8 mouse cellular contexts compared by ENCODE assay signal in the genomic region with DNA sequence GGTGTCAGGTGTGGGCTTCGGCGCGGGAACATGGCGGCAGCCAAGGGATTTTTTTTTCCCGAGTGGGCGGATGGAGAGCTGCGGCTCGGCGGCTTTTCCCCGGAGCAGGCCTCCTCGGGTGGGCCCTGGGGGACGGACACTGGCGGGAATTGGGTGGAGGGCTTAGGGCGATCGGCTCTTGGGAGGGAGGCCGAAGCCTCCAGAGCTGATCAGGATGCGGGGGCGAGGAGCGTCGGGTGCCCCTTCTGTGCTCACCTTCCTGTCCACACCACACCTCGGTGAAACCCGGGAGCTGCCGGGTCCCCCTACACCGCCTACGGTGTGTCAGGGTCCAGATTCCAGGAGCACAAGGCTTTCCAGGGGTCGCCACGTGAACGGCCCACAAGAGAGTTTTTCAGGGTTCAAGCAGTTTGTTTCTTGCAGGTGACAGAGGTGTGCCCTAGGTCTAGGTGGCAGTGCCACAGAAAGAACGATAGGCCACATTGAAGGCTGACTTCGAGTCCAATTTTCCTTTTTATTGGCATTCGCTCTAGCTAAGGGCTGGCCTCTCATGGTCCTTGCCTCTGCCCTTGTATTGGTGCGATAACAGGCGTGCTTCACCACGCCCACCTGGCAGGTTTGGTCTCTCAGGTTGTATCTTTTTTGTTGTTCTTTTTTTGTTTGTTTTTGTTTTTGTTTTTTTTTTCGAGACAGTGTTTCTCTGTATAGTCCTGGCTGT. TPM values are rescaled to one million over a fixed set of nuclear protein-coding genes. Genes with fewer than 3 reads are reported as not detected.
A peak's percentile ranks its signal among the peaks of the same experiment; 100 is the strongest.
DNase-seq lines count a peak whose midpoint lies in the region; ATAC-seq and TF ChIP-seq lines count a peak whose summit lies in the region.

No protein-coding gene starts in this region.

- no peak for TF ChIP-seq EP300 in heart, adult 2 months (IDR thresholded peaks at IDR 0.05; ENCODE audit: insufficient read depth, low read depth, low read length)

- no peaks in the 10 kb centered on the region for H3K79me2 ChIP-seq in heart, adult 2 months (replicated peaks; ENCODE audit: control insufficient read depth, insufficient read depth, low read length)

- peak overlapping the region; percentile 81 for H3K9ac ChIP-seq in heart, adult 2 months (ENCODE audit: low read depth, low read length)
- H3K9ac ChIP-seq in forebrain, embryonic 11.5 days (ENCODE audit: low read length), result peak overlapping the region; percentile 85
- peak overlapping the region; percentile 90 for H3K9ac ChIP-seq in intestine, embryonic 14.5 days (ENCODE audit: low read length)
- H3K9ac ChIP-seq in liver, embryonic 16.5 days (ENCODE audit: low read depth, low read length), result peak overlapping the region; percentile 71

- TF ChIP-seq CTCF in heart, adult 2 months (IDR thresholded peaks at IDR 0.05), result no peak
- TF ChIP-seq CTCF in G1E (IDR thresholded peaks at IDR 0.05; ENCODE audit: low read depth, low read length), result no peak

- no peaks in the 10 kb centered on the region for H3K27me3 ChIP-seq in heart, adult 2 months (ENCODE audit: control insufficient read depth, insufficient read depth, low read length)
- no peaks in the 10 kb centered on the region; the same call in 1 of the 2 replicates for H3K27me3 ChIP-seq in G1E (ENCODE audit: insufficient read depth, low read length)
- no peaks in the 10 kb centered on the region for H3K27me3 ChIP-seq in forebrain, embryonic 11.5 days (ENCODE audit: control insufficient read depth, insufficient read depth, low read length)
- H3K27me3 ChIP-seq in intestine, embryonic 14.5 days (replicated peaks; ENCODE audit: control insufficient read depth, insufficient read depth, low read length), result no peaks in the 10 kb centered on the region
- H3K27me3 ChIP-seq in liver, embryonic 16.5 days (ENCODE audit: control insufficient read depth, insufficient read depth, low read depth, low read length), result 0 out of 2 replicates have a peak, but pooled peaks cover 3% of the 10 kb centered on the region

- no peak for TF ChIP-seq POLR2A in heart, adult 2 months (IDR thresholded peaks at IDR 0.05; ENCODE audit: insufficient read depth, low read depth, low read length)

- DNase-seq in heart, adult 2 months, result peak in 1 of 2 experiments; percentile 12
- no peak for DNase-seq in heart, postnatal 25 days (ENCODE audit: low spot score)
- peak; percentile 10 for DNase-seq in G1E (ENCODE audit: low spot score)
- DNase-seq in forebrain, embryonic 11.5 days (ENCODE audit: low spot score), result no peak
- peak; percentile 74 for DNase-seq in intestine, embryonic 14.5 days (ENCODE audit: low spot score)
- DNase-seq in testis, postnatal 10 days (ENCODE audit: low spot score), result peak; percentile 54
- DNase-seq in retina, postnatal 1 day, result no peak

- H3K36me3 ChIP-seq in heart, adult 2 months (ENCODE audit: control insufficient read depth, insufficient read depth, low read length), result no peaks in the 10 kb centered on the region
- peaks cover 19% of the 10 kb centered on the region for H3K36me3 ChIP-seq in G1E (replicated peaks)
- no peaks in the 10 kb centered on the region for H3K36me3 ChIP-seq in forebrain, embryonic 11.5 days (ENCODE audit: control insufficient read depth, insufficient read depth, low read length)
- no peaks in the 10 kb centered on the region for H3K36me3 ChIP-seq in intestine, embryonic 14.5 days (ENCODE audit: control insufficient read depth, insufficient read depth, low read length)
- H3K36me3 ChIP-seq in liver, embryonic 16.5 days (ENCODE audit: control insufficient read depth, insufficient read depth), result no peaks in the 10 kb centered on the region

- peak overlapping the region; percentile 75 for H3K4me3 ChIP-seq in heart, adult 2 months
- H3K4me3 ChIP-seq in G1E (ENCODE audit: low read depth, low read length), result peak overlapping the region; percentile 93
- peak overlapping the region; percentile 84 for H3K4me3 ChIP-seq in forebrain, embryonic 11.5 days (ENCODE audit: low read depth, low read length)
- peak overlapping the region; percentile 93 for H3K4me3 ChIP-seq in intestine, embryonic 14.5 days (ENCODE audit: low read depth, low read length)
- peak overlapping the region; percentile 82 for H3K4me3 ChIP-seq in liver, embryonic 16.5 days (ENCODE audit: low read depth, low read length)

- no peaks in the 10 kb centered on the region for H3K9me3 ChIP-seq in G1E (replicated peaks)
- no peaks in the 10 kb centered on the region for H3K9me3 ChIP-seq in forebrain, embryonic 11.5 days (ENCODE audit: control insufficient read depth, low read length)
- H3K9me3 ChIP-seq in intestine, embryonic 14.5 days (ENCODE audit: control insufficient read depth, low read length), result no peaks in the 10 kb centered on the region
- H3K9me3 ChIP-seq in liver, embryonic 16.5 days (replicated peaks; ENCODE audit: control insufficient read depth, low read length), result no peaks in the 10 kb centered on the region

- ATAC-seq in G1E (ENCODE audit: extremely low read depth, insufficient number of reproducible peaks, low FRiP score, poor library complexity, severe bottlenecking), result no peak
- peak; percentile 70; the same call in 1 of the 2 replicates for ATAC-seq in forebrain, embryonic 11.5 days (replicated peaks; ENCODE audit: low FRiP score)
- ATAC-seq in intestine, embryonic 14.5 days (replicated peaks; ENCODE audit: low FRiP score, low TSS enrichment, low read depth), result peak; percentile 56
- ATAC-seq in liver, embryonic 16.5 days (ENCODE audit: low read depth), result peak; percentile 10

- H3K27ac ChIP-seq in heart, adult 2 months, result peak overlapping the region; percentile 92
- no peak overlapping the region for H3K27ac ChIP-seq in forebrain, embryonic 11.5 days (ENCODE audit: low read depth, low read length)
- H3K27ac ChIP-seq in intestine, embryonic 14.5 days (ENCODE audit: low read depth), result peak overlapping the region; percentile 86
- H3K27ac ChIP-seq in liver, embryonic 16.5 days (ENCODE audit: low read length), result no peak overlapping the region

- intact Hi-C loops in heart, adult 2 months (cut with DNase I), result loop anchor here (5.0 kb wide), 3 partner anchors 119 to 271 kb away; partner anchors contain the start of gene Ypel5
- intact Hi-C loops in heart, postnatal 25 days (cut with DNase I), result loop anchor here (2.0 to 5.0 kb wide), 2 partner anchors 41 to 186 kb away; no protein-coding TSS in a partner anchor

- 5% methylated on average over 35 of the region's 35 CpGs for WGBS in heart, adult 2 months
- 6% methylated on average over 30 of the region's 35 CpGs for WGBS in forebrain, embryonic 11.5 days
- WGBS in intestine, embryonic 14.5 days, result 5% methylated on average over 34 of the region's 35 CpGs
- 3% methylated on average over 31 of the region's 35 CpGs for WGBS in liver, embryonic 16.5 days (ENCODE audit: insufficient replicate concordance)

- H3K4me2 ChIP-seq in forebrain, embryonic 11.5 days (ENCODE audit: low read depth, low read length, severe bottlenecking), result peak overlapping the region; percentile 88
- peak overlapping the region; percentile 85 for H3K4me2 ChIP-seq in intestine, embryonic 14.5 days (ENCODE audit: low read length)
- H3K4me2 ChIP-seq in liver, embryonic 16.5 days (ENCODE audit: low read depth, low read length), result peak overlapping the region; percentile 96

- H3K4me1 ChIP-seq in heart, adult 2 months (ENCODE audit: control insufficient read depth, insufficient read depth, low read length), result peaks cover 4% of the 10 kb centered on the region
- H3K4me1 ChIP-seq in G1E (ENCODE audit: insufficient read depth, low read depth, low read length), result peaks cover 28% of the 10 kb centered on the region
- H3K4me1 ChIP-seq in forebrain, embryonic 11.5 days (replicated peaks; ENCODE audit: control insufficient read depth, insufficient read depth, low read length), result no peaks in the 10 kb centered on the region
- peaks cover 17% of the 10 kb centered on the region for H3K4me1 ChIP-seq in intestine, embryonic 14.5 days (replicated peaks; ENCODE audit: control insufficient read depth, insufficient read depth, low read length)
- peaks cover 11% of the 10 kb centered on the region for H3K4me1 ChIP-seq in liver, embryonic 16.5 days (ENCODE audit: control insufficient read depth, low read depth, low read length)

RNA-seq across cellular contexts. Expression of gene Lclat1, which starts 0.5 kb away (rescaled TPM):
- total RNA-seq in heart, adult 2 months (2021), result 100 to 1,000 TPM; 100 to 104 TPM
- 30.2 and 65.1 TPM in 2 replicates for polyA plus RNA-seq in heart, adult 2 months (2012; rRNA removed)
- 100 to 1,000 TPM; 107 to 116 TPM for total RNA-seq in heart, postnatal 25 days (2021)
- total RNA-seq in G1E (2014; fragmentation: Nextera tagmentation) (25.1 and 48.8 TPM in 2 replicates), G1E (2017) (10.0 and 11.8 TPM in 2 replicates)
- 1.4 and 5.6 TPM in 2 replicates for polyA plus RNA-seq in G1E (2012)
- polyA plus RNA-seq in forebrain, embryonic 11.5 days (2014; fragmentation: Nextera tagmentation; extraction: Ambion mirVana), result 15.2 and 15.9 TPM in 2 replicates
- polyA plus RNA-seq in intestine, embryonic 14.5 days (2014; fragmentation: Nextera tagmentation; extraction: Ambion mirVana), result 29.2 and 34.6 TPM in 2 replicates
- polyA plus RNA-seq in liver, embryonic 16.5 days (2015; fragmentation: Nextera tagmentation; extraction: Ambion mirVana), result 2.9 and 3.4 TPM in 2 replicates

Comparison
In these comparisons a context has a peak if more than half of its experiments do, and no peak if none do; other contexts are left out.
1. DNase-seq: peak in G1E (single experiment), intestine, embryonic 14.5 days (single experiment) and testis, postnatal 10 days (single experiment); none in heart, postnatal 25 days (single experiment), forebrain, embryonic 11.5 days (single experiment) and retina, postnatal 1 day (single experiment).
2. H3K27ac ChIP-seq: peak in heart, adult 2 months (single experiment) and intestine, embryonic 14.5 days (single experiment); none in forebrain, embryonic 11.5 days (single experiment) and liver, embryonic 16.5 days (single experiment).
3. Peak in every context shown above with its lines, with median percentiles within 50 percentile points of each other: H3K4me3 ChIP-seq, H3K9ac ChIP-seq and H3K4me2 ChIP-seq.